Mouse (Mus musculus) spleen, postnatal 4 days (tissue): ENCODE data around the gene Bzw2.
A peak's percentile ranks its signal among the peaks of the same experiment; 100 is the strongest.

Experiments
- DNase-seq, 2 experiments: peaks; one replicate each; pipeline ENCODE4 v3.0.0; 2022; ENCODE audit warnings: low spot score in 2 of 2

Gene Bzw2

GRCm38 (mm10) chr12:36070231-36070630, 87.6 kb downstream of the Bzw2 start:
- no peak for DNase-seq

GRCm38 (mm10) chr12:36067538-36067937, 90.3 kb downstream of the Bzw2 start:
- no peak for DNase-seq

GRCm38 (mm10) chr12:36065911-36066310, 92.0 kb downstream of the Bzw2 start:
- DNase-seq = no peak

- DNase-seq = no peak
Observed at GRCm38 (mm10) chr12:36057699-36058098, 100.2 kb downstream of the Bzw2 start.

- no peak for DNase-seq
Observed at GRCm38 (mm10) chr12:36050276-36050675, 107.6 kb downstream of the Bzw2 start.

GRCm38 (mm10) chr12:36047593-36047992, 110.3 kb downstream of the Bzw2 start:
- no peak for DNase-seq

- no peak for DNase-seq
Observed at GRCm38 (mm10) chr12:36046196-36046595, 111.7 kb downstream of the Bzw2 start.

- no peak for DNase-seq
Observed at GRCm38 (mm10) chr12:36044691-36045090, 113.2 kb downstream of the Bzw2 start.

GRCm38 (mm10) chr12:36042348-36042778, 115.5 kb downstream of the Bzw2 start, which contains the start of gene Tspan13:
Tspan13 (minus strand) TSS chr12:36042500.
- DNase-seq = peak; percentile 90 to 93
